Mouse (Mus musculus) kidney, adult 2 months (tissue): ENCODE measurements around the gene Srsf5. TPM values are rescaled to one million over a fixed set of nuclear protein-coding genes. Genes with fewer than 3 reads are reported as not detected.

ENCODE experiments used
- DNase-seq: peaks from one replicate; pipeline ENCODE4 v3.0.0; 2021
- H3K27ac ChIP-seq: fragments of 200-500 bp; 2 replicates; pipeline ENCODE4 v1.5.1; 2012; ENCODE audit warnings: low read depth, low read length, control low read depth, inconsistent platforms; ENCODE audit not compliant: insufficient read depth
- H3K27me3 ChIP-seq: fragments of 200-500 bp; replicated peaks from 2 replicates; pipeline ENCODE4 v1.6.1; 2012; ENCODE audit warnings: mild to moderate bottlenecking, moderate library complexity, low read length, inconsistent platforms; ENCODE audit not compliant: control insufficient read depth, insufficient read depth
- H3K36me3 ChIP-seq: fragments of 200-500 bp; 2 replicates; pipeline ENCODE4 v1.6.1; 2012; ENCODE audit warnings: mild to moderate bottlenecking, moderate library complexity, low read length, inconsistent platforms; ENCODE audit not compliant: control insufficient read depth, insufficient read depth
- H3K4me1 ChIP-seq: fragments of 200-500 bp; 2 replicates; pipeline ENCODE4 v1.6.1; 2011; ENCODE audit warnings: low read length; ENCODE audit not compliant: control insufficient read depth, insufficient read depth
- H3K4me3 ChIP-seq: fragments of 200-500 bp; 2 replicates; pipeline ENCODE4 v1.5.1; 2011; ENCODE audit warnings: mild to moderate bottlenecking, low read depth, low read length, control low read depth; ENCODE audit not compliant: insufficient read depth
- CTCF ChIP-seq: fragments of 200-500 bp; conservative IDR thresholded peaks from 2 replicates; pipeline ENCODE4 v1.5.1; 2011; ENCODE audit warnings: low read depth, mild to moderate bottlenecking, control low read depth, low read length, moderate library complexity, mixed read lengths; ENCODE audit not compliant: insufficient read depth, insufficient read length
- POLR2A ChIP-seq: fragments of 200-500 bp; IDR thresholded peaks from one replicate; pipeline ENCODE4 v1.6.1; 2011; ENCODE audit warnings: low read depth, low read length, control low read depth
- WGBS: fragments of 180-500 bp; shearing (Covaris S2); methylation state at CpG from one replicate; pipeline ENCODE4 v1.1.7; 2018; 5-methylcytosine and 5-hydroxymethylcytosine counted together
- polyA plus RNA-seq: library from polyadenylated mRNA; depleted of rRNA; stranded (reverse); fragments of >200 nt; gene quantifications from 2 replicates; pipeline ENCODE4 v1.2.3, GENCODE M21; 2012; rRNA removed

Gene Srsf5
- polyA plus RNA-seq: 233 and 243 TPM in 2 replicates

- under 1% methylated on average over 57 of the region's 57 CpGs for WGBS
- H3K27ac ChIP-seq: peak within 1 kb of the TSS; percentile 95
- H3K36me3 ChIP-seq: peaks cover 16% of the 10 kb centered on the region
- H3K4me1 ChIP-seq: peaks cover 4% of the 10 kb centered on the region; the same call in 1 of the 2 replicates
- no peak; the same call in 1 of the 2 replicates for TF ChIP-seq CTCF
- TF ChIP-seq POLR2A: peak; percentile 98
- no peaks in the 10 kb centered on the region for H3K27me3 ChIP-seq
- peak; percentile 99 for DNase-seq
- peak within 1 kb of the TSS; percentile 88 for H3K4me3 ChIP-seq
These were observed at the start of gene Srsf5 for GRCm38 (mm10) chr12:80945334-80945995. TSS of gene Srsf5 (plus strand) at chr12:80945504.

- Histone ChIP-seq H3K27me3 (no peaks in the 10 kb centered on the region), H3K4me1 (no peaks in the 10 kb centered on the region), H3K36me3 (no peaks in the 10 kb centered on the region), H3K27ac (no peak overlapping the region), H3K4me3 (no peak overlapping the region)
- no peak for TF ChIP-seq POLR2A
- no peak; the same call in 1 of the 2 replicates for TF ChIP-seq CTCF
- no peak for DNase-seq
- WGBS: 93% methylated on average over 8 of the region's 8 CpGs
These were observed 35.7 kb upstream of the Srsf5 start for GRCm38 (mm10) chr12:80909631-80910030.

GRCm38 (mm10) chr12:80917764-80918163 lies 27.5 kb upstream of the Srsf5 start:
- peak; percentile 49 for DNase-seq
- H3K36me3 ChIP-seq: no peaks in the 10 kb centered on the region
- no peak overlapping the region for H3K27ac ChIP-seq
- no peak overlapping the region for H3K4me3 ChIP-seq
- 63% methylated on average over 7 of the region's 7 CpGs for WGBS
- H3K27me3 ChIP-seq: no peaks in the 10 kb centered on the region
- TF ChIP-seq POLR2A: no peak
- peak; percentile 70 for TF ChIP-seq CTCF
- H3K4me1 ChIP-seq: no peaks in the 10 kb centered on the region

- no peak for DNase-seq
- TF ChIP-seq CTCF (no peak), POLR2A (no peak)
- H3K36me3 ChIP-seq: no peaks in the 10 kb centered on the region
- no peak overlapping the region for H3K27ac ChIP-seq
- no peaks in the 10 kb centered on the region for H3K27me3 ChIP-seq
- peaks cover 6% of the 10 kb centered on the region; the same call in 1 of the 2 replicates for H3K4me1 ChIP-seq
- 97% methylated on average over 5 of the region's 5 CpGs for WGBS
- no peak overlapping the region for H3K4me3 ChIP-seq
These were observed 24.0 kb upstream of the Srsf5 start for GRCm38 (mm10) chr12:80921301-80921700.

- DNase-seq: no peak
- peaks cover 6% of the 10 kb centered on the region; the same call in 1 of the 2 replicates for H3K4me1 ChIP-seq
- no peak overlapping the region for H3K27ac ChIP-seq
- TF ChIP-seq CTCF (no peak), POLR2A (no peak)
- H3K4me3 ChIP-seq: no peak overlapping the region
- no peaks in the 10 kb centered on the region for H3K36me3 ChIP-seq
- WGBS: 15% methylated on average over 7 of the region's 7 CpGs
- H3K27me3 ChIP-seq: no peaks in the 10 kb centered on the region
These were observed 22.4 kb upstream of the Srsf5 start for GRCm38 (mm10) chr12:80922869-80923268.

GRCm38 (mm10) chr12:80923602-80924001 lies 21.7 kb upstream of the Srsf5 start:
- no peak for DNase-seq
- Histone ChIP-seq H3K4me1 (peaks cover 12% of the 10 kb centered on the region; the same call in 1 of the 2 replicates), H3K27ac (no peak overlapping the region)

GRCm38 (mm10) chr12:80924205-80924604 lies 21.1 kb upstream of the Srsf5 start:
- no peak overlapping the region for H3K4me3 ChIP-seq
- WGBS: 68% methylated on average over 3 of the region's 3 CpGs
- H3K27ac ChIP-seq: no peak overlapping the region
- no peaks in the 10 kb centered on the region for H3K27me3 ChIP-seq
- peaks cover 15% of the 10 kb centered on the region; the same call in 1 of the 2 replicates for H3K4me1 ChIP-seq
- H3K36me3 ChIP-seq: no peaks in the 10 kb centered on the region
- peak; percentile 37 for DNase-seq
- TF ChIP-seq POLR2A: no peak
- TF ChIP-seq CTCF: no peak

More at GRCm38 (mm10) chr12:80923602-80924001, 21.7 kb upstream of the Srsf5 start:
- WGBS: 47% methylated on average over 5 of the region's 5 CpGs
- no peaks in the 10 kb centered on the region for H3K27me3 ChIP-seq
- H3K36me3 ChIP-seq: no peaks in the 10 kb centered on the region
- TF ChIP-seq CTCF (no peak), POLR2A (no peak)
- H3K4me3 ChIP-seq: no peak overlapping the region
